Mouse (Mus musculus): Measurements from ENCODE around the gene Shank2. TPM values are rescaled to one million over a fixed set of nuclear protein-coding genes. Genes with fewer than 3 reads are reported as not detected.

Shank2 gene
- total and polyA plus RNA-seq, 3 experiments, result not detected

GRCm38 (mm10) chr7:144198491-144198890 is 196.8 kb downstream of the Shank2 start:
- Histone ChIP-seq H3K79me2 (ENCODE audit: control insufficient read depth, insufficient read depth, low read length, poor library complexity) (no peaks in the 10 kb centered on the region), H3K27me3 (ENCODE audit: control insufficient read depth in 1 of 2, insufficient read depth in 2 of 2, low read length in 2 of 2) (no peaks in the 10 kb centered on the region), H3K9ac (ENCODE audit: control insufficient read depth, low read depth, low read length, poor library complexity, severe bottlenecking) (no peak overlapping the region), H3K36me3 (ENCODE audit: control insufficient read depth in 1 of 2, insufficient read depth in 2 of 2, low read length in 2 of 2) (no peaks in the 10 kb centered on the region), H3K4me3 (ENCODE audit: control insufficient read depth in 1 of 2, insufficient read depth in 1 of 2, low read depth in 2 of 2, low read length in 2 of 2) (no peak overlapping the region), H3K4me1 (ENCODE audit: control insufficient read depth in 1 of 2, insufficient read depth in 2 of 2, low read length in 2 of 2) (no peaks in the 10 kb centered on the region), H3K27ac (ENCODE audit: control insufficient read depth, low read depth, low read length) (no peak overlapping the region), H3K9me3 (replicated peaks; ENCODE audit: insufficient read depth, low read length) (no peaks in the 10 kb centered on the region)
- no peak for TF ChIP-seq NELFE (IDR thresholded peaks at IDR 0.05; ENCODE audit: low read depth, low read length)
- no peak for DNase-seq (ENCODE audit: low read depth, low spot score)

- H3K9me3 ChIP-seq (replicated peaks; ENCODE audit: insufficient read depth, low read length), result no peaks in the 10 kb centered on the region
- H3K27ac ChIP-seq (ENCODE audit: control insufficient read depth, low read depth, low read length), result no peak overlapping the region
- no peaks in the 10 kb centered on the region for H3K4me1 ChIP-seq (ENCODE audit: control insufficient read depth in 1 of 2, insufficient read depth in 2 of 2, low read length in 2 of 2)
- no peaks in the 10 kb centered on the region for H3K27me3 ChIP-seq (ENCODE audit: control insufficient read depth in 1 of 2, insufficient read depth in 2 of 2, low read length in 2 of 2)
- DNase-seq (ENCODE audit: low read depth, low spot score), result no peak
- H3K79me2 ChIP-seq (ENCODE audit: control insufficient read depth, insufficient read depth, low read length, poor library complexity), result no peaks in the 10 kb centered on the region
- H3K9ac ChIP-seq (ENCODE audit: control insufficient read depth, low read depth, low read length, poor library complexity, severe bottlenecking), result no peak overlapping the region
- H3K36me3 ChIP-seq (ENCODE audit: control insufficient read depth in 1 of 2, insufficient read depth in 2 of 2, low read length in 2 of 2), result no peaks in the 10 kb centered on the region
- H3K4me3 ChIP-seq (ENCODE audit: control insufficient read depth in 1 of 2, insufficient read depth in 1 of 2, low read depth in 2 of 2, low read length in 2 of 2), result no peak overlapping the region
- TF ChIP-seq ZMIZ1 (IDR thresholded peaks at IDR 0.05; ENCODE audit: low read depth, low read length), result no peak
- no peak for TF ChIP-seq NRF1 (IDR thresholded peaks at IDR 0.05; ENCODE audit: insufficient read depth, low read depth, low read length, poor library complexity, severe bottlenecking)
- no peak for TF ChIP-seq SMC3 (IDR thresholded peaks at IDR 0.05; ENCODE audit: low read depth, low read length)
- TF ChIP-seq ZKSCAN1 (IDR thresholded peaks at IDR 0.05; ENCODE audit: low read depth, low read length), result no peak
- TF ChIP-seq RAD21 (IDR thresholded peaks at IDR 0.05; ENCODE audit: low read depth, low read length), result no peak
- TF ChIP-seq ZNF384 (IDR thresholded peaks at IDR 0.05; ENCODE audit: low read depth, low read length), result no peak
- TF ChIP-seq ELF1 (IDR thresholded peaks at IDR 0.05; ENCODE audit: low read depth, low read length), result no peak
Measured at GRCm38 (mm10) chr7:144202017-144202682, 200.4 kb downstream of the Shank2 start.

- H3K4me3 ChIP-seq (ENCODE audit: control insufficient read depth in 1 of 2, insufficient read depth in 1 of 2, low read depth in 2 of 2, low read length in 2 of 2), result no peak overlapping the region
- H3K79me2 ChIP-seq (ENCODE audit: control insufficient read depth, insufficient read depth, low read length, poor library complexity), result no peaks in the 10 kb centered on the region
- H3K4me1 ChIP-seq (ENCODE audit: control insufficient read depth in 1 of 2, insufficient read depth in 2 of 2, low read length in 2 of 2), result no peaks in the 10 kb centered on the region
- H3K9me3 ChIP-seq (replicated peaks; ENCODE audit: insufficient read depth, low read length), result no peaks in the 10 kb centered on the region
- H3K27me3 ChIP-seq (ENCODE audit: control insufficient read depth in 1 of 2, insufficient read depth in 2 of 2, low read length in 2 of 2), result no peaks in the 10 kb centered on the region
- TF ChIP-seq POLR2AphosphoS5 (IDR thresholded peaks at IDR 0.05; ENCODE audit: borderline replicate concordance, low read depth, low read length) (no peak), TBP (IDR thresholded peaks at IDR 0.05; ENCODE audit: low read depth, low read length) (no peak), ZKSCAN1 (IDR thresholded peaks at IDR 0.05; ENCODE audit: low read depth, low read length) (no peak), GABPA (IDR thresholded peaks at IDR 0.05; ENCODE audit: low read depth, low read length) (no peak)
- no peaks in the 10 kb centered on the region for H3K36me3 ChIP-seq (ENCODE audit: control insufficient read depth in 1 of 2, insufficient read depth in 2 of 2, low read length in 2 of 2)
- no peak for DNase-seq (ENCODE audit: low read depth, low spot score)
- H3K9ac ChIP-seq (ENCODE audit: control insufficient read depth, low read depth, low read length, poor library complexity, severe bottlenecking), result no peak overlapping the region
- no peak overlapping the region for H3K27ac ChIP-seq (ENCODE audit: control insufficient read depth, low read depth, low read length)
Measured at GRCm38 (mm10) chr7:144204290-144204689, 202.6 kb downstream of the Shank2 start.
